Mouse (Mus musculus) E14TG2a.4 (cell line): ENCODE results near the gene N4bp2.

Source experiments
- CTCF ChIP-seq: conservative IDR thresholded peaks from 2 replicates; pipeline ENCODE4 v1.5.1; 2014; ENCODE audit warnings: low read length
- NANOG ChIP-seq: IDR thresholded peaks from 2 replicates; pipeline ENCODE4 v1.6.1; 2014; ENCODE audit warnings: borderline replicate concordance, low read length, mixed read lengths
- POU5F1 ChIP-seq: IDR thresholded peaks from 2 replicates; pipeline ENCODE4 v1.6.1; 2014; ENCODE audit warnings: low read length, borderline replicate concordance

DNA sequence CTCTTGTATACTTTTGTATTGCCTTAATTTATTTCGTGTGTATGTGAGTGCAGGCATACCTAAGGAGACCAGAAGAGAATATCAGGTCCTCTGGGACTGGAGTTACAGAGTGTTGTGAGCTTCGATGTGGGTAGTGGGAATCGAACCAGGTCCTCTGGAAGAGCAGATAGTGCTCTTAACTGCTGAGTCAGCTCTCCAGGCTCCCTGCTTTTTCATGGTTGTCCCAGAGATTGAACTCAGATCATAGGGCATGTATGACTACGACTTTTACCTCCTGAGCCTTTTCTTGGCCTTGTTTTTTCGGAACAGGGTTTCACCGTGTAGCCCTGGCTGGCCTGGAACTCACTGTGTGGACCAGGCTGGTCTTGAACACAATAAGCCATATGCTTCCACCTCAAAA is 48.2 kb upstream of the N4bp2 start:
- TF ChIP-seq CTCF = no peak
- TF ChIP-seq POU5F1 = no peak
- TF ChIP-seq NANOG = no peak
